Mouse (Mus musculus) layer of hippocampus, adult 18-20 months (tissue): ENCODE results near the gene A430078G23Rik. TPM values are rescaled to one million over a fixed set of nuclear protein-coding genes. Genes with fewer than 3 reads are reported as not detected.
A peak's percentile ranks its signal among the peaks of the same experiment; 100 is the strongest.

ENCODE experiments used
- DNase-seq, 2 experiments: peaks; one replicate each; pipeline ENCODE4 v3.0.0; 2022; ENCODE audit warnings: low spot score in 2 of 2
- total RNA-seq, 2 experiments: library from RNA; stranded (reverse); gene quantifications; 2 replicates each; pipeline ENCODE4 v1.2.3; 2021

The A430078G23Rik gene
- total RNA-seq, 2 experiments from 2014 or later = not detected

DNA sequence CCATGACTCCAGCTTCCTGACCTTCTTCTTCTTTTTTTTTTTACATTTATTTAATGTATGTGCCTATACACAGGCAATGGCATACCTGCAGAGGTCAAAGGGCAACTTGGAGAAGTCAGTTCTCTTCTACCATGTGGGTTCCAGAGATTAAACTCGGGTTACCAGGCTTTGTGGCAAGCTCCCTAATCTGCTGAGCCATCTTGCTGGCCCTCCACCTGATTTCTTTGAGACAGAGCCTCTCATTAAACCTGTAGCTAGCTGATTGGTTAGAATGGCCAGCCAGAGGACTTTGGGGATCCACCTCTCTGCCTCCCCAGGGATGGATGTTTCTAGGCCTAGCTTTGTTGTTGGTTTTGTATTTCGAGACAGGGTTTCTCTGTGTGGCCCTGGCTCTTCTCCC, 57.9 kb downstream of the A430078G23Rik start:
- DNase-seq = no peak

DNA sequence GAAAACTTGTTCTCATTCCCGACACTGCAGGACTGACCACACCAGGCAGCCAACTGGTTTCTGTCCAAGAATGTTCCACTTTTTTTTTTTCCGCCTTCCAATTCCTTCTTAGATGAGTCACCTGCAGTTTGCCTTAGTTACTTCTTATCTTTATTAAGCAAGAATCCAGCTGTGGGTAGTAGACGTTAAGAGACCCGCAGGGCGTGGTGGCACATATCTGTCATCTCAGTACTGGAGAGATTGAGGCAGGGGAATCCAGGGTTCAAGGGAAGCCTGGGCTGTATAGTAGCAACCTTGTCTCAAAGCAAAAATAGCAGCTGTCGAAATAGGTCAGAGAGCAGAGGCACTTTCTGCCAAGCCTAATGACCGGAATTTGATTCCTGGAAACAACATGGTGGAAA, 58.7 kb downstream of the A430078G23Rik start:
- DNase-seq = no peak

DNA sequence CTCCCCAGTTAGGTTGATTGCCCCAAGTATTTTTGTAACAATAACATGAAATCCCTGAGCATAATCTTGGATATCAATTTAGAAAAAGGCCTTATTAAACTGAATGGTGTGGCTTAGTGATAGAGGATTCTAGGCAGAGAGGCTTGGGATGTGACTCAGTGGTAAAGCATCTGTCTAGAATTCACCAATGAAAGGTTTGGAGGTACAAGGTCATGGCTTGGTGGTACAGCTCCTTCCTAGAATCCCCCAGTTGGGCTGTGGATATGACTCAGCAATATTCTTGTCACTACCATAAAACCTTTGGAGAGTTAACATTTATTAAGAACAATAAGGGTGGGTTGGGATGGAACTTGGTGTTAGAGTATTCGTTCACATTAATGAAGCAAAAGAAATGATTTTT, 59.6 kb downstream of the A430078G23Rik start:
- DNase-seq = no peak

DNA sequence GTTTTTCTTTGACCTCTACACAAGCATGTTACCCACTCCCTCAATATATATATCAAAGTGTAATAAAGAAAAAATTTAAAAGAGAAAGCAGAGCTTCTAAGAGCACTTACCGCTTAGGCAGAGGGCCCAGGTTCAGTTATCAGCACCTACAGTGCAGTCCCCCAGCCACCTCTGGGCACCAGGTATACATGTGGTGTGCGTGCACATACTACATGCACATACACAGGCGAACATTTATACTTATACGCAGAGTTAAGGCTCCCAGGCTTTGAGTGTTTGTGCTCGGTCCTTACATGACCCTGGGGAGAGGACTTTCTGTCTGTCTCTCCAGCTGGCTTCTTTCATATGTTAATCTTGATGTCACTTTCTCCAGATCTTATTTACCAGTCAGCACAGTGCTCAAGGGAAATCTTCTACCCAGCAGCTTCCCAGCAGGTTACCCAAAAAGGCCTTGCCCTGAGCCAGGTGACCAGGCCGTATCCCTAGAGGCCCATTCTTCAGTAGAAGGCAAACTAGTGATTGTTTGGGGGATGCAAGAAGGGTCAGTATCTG, 61.5 kb downstream of the A430078G23Rik start:
- DNase-seq = no peak

DNA sequence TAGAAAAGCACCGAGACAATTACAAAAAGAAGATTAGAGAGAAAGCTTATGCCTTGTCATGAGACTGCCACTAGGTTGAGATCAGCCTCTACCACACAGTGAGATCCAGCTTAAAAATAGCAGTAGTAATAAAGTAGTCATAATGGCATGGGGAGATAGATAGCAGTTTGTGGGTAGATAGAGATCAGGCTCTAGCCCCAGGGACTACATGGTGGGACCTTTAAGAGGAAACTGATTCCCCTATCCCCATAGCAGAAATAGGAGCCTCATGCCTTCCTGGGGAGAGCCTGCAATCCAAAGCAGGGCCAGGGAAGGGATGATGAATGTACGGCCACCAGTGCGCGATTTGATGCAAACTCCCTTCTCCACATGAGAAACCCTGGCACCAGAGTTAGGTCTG, 62.0 kb downstream of the A430078G23Rik start:
- no peak for DNase-seq

DNA sequence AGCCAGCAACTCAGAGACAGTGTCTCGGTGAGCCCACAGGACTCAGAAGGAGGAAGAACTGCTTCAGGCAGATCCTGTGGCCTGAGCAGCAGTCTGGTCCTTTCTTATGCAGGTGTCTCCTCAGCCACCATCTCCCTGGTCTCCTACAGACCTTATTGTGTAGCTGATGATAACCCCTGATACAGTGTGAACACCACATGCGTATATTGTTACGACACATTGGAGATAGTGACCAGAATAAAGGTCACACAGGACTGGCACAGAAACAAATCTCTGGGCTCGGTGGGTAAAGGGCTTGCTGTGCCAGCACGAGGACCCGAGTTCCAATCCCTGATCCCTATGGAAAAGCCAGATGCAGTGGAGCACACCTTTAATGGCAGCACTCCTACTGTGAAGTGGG, 62.4 kb downstream of the A430078G23Rik start:
- no peak for DNase-seq

DNA sequence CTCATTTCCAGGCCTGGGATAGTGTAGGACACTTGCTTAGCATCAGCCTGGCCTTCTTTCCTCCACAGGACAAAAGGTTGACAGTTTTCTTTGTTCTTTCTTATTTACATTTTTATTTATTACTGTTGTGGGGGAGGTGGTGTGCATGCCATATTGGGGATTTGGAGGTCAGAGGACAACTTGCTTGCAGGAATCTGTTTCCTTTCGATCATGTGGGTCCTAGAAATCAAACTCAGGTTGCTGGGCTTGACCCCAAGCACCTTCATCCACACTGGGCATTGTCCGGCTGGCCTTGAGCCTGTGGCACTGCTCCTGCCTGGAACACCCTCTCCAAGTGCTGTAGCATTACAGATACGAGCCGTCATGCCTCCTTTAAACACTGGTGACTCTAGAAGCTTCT, 63.6 kb downstream of the A430078G23Rik start:
- no peak for DNase-seq

DNA sequence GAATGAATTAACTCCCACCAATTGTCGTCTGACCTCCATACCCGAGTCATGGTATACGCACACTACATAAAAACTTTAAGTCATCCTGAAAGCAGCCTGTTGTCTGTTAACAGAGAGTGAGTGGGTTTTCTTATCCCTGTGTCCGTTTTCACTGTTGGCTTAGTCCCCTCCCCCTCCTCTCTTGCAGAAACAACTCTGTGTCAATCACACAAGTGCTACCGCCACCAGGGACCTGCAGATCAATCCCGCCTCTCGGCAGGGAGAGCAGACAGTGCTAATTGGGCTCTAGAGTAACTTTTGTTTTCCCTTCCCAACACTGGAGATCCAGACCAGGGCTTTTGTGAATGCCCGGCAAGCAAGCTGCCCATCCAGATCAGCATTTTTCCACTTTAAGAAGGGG, 64.2 kb downstream of the A430078G23Rik start:
- no peak for DNase-seq

DNA sequence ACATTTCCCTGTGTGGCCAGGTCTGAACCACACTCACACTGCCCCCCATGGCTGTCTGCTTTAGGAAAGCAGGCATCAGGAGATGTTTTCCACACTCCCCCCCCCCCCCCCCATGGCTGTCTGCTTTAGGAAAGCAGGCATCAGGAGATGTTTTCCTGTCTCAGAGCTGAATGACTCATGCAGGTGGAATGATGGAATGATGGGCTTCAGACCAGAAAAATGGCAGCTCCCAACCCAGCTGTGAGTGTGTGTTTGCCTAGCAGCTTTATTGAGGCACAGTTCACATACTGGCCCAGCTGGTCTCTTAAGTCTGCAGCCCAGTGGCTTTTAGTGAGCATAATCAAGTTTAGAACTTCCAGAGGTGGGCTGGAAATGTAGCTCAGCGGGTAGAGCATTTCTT, 64.9 kb downstream of the A430078G23Rik start:
- DNase-seq = no peak

DNA sequence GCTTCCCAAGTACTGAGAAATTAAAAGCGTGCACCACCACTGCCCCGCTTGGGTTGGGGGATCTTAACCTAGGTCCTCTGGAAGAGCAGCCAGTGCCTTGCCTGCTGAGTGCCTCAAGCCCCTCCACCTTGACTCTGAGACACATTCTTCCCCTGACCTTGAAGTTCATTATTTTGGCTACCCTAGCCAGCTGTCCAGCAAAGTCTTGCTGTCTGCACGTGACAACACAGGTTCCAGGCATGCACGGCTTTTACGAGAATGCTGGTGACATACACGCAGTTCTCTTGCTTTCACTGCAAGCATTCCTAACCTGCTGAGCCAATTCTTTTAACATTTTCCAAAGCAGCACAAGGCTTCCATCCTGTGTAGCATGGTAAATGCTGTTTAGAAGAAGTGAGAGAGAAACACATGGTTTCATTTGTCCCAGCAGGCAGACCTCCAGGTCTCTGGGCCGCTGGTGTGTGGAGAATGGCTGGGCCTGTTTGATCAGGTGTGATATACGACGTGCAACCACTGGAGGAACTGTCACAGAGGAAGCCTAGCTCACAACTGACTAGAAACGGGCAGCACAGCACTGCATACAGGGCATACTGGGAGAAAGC, 67.0 kb downstream of the A430078G23Rik start:
- DNase-seq = no peak

DNA sequence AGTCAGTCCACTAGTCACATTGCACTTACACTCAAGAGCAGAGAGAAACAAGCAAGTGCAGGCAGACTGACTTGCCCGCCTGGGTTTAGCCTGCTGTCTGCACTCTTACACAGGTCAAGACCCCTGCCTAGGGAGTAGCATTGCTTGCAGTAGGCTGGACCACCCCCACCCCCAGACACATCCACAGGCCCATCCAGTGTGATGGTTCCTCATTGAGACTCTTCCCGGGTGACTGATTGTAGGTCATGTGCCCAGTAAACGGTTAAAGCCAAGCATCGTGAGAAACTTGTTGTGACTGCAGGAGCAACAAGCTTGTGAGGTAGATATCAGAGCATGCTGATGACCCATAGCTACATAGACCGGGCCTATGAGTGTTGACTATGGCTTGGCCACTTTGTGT, 68.3 kb downstream of the A430078G23Rik start:
- DNase-seq = no peak

DNA sequence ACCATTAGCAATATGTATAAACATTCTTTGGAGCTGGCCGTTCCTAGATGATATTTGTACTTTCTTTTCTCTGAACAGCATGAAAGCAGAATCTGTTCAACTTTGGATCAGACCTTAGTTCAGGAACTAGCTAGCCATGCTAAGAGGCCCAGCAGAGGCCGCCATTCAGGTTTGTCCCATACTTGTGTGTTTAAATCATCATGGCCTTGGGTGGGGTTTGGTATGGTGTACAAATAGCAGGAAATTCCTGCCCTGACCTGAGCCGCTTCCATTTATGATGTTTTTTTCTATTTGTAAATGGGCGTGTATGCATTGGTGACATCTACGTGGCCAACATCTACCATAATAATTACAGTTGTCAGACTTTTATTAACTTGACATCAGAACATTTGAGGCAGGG, 72.0 kb downstream of the A430078G23Rik start:
- no peak for DNase-seq

DNA sequence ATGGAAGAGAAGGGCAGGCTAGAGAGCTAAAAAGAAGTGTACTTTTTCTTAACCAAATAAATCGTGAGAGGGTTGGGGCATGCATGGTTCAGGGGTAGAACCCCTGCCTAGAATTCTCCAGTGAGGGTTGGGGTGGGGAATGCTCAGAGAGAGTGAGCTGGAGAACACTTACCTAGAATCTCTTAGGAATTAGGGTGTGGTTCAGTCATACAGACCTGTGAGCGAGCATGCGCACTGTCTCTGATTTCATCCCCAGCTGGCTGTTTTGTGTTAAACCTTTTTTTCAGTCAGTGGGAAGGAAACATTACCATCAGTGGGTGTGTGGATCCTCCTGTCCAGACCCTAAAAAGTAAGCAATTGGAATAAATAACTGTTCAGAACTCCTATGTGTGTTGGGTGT, 73.0 kb downstream of the A430078G23Rik start:
- no peak for DNase-seq

DNA sequence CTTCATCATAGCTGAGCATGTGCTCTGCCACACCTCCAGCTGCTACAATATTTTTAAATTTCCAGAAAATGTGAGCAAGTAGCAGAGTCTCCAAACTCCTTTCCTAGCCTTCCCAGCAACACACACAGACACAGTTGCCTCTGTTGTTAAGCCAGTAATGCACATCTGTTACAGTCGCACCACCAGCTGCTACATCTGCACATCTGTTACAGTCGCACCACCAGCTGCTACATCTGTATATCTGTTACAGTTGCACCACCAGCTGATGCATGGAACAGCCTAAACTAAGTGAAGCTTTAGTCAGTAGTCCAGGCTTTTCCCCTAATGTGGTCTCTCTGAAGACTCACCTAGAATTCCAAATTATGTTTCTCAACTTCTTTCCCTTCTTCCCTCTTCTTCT, 75.2 kb downstream of the A430078G23Rik start:
- DNase-seq = peak in 1 of 2 experiments; percentile 29

DNA sequence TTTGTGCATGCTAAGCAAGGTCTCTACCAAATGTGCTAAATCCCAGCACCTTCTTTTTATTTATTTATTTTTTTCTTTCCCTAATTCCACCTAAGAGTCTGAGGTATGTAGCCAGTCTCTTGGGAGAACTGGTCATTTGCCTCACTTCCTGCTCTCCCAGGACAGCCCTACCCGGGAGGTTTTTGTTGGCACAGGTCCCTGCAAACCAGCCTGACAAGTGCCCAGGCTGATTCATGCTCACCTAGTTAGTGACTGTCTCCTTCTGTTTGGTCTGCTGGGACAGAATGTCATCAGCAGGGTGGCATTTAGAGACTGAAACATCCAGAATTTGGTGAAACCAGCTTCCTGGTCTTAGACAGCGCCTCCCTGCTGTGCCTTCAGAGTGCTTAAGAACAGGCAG, 76.8 kb downstream of the A430078G23Rik start:
- DNase-seq = no peak

DNA sequence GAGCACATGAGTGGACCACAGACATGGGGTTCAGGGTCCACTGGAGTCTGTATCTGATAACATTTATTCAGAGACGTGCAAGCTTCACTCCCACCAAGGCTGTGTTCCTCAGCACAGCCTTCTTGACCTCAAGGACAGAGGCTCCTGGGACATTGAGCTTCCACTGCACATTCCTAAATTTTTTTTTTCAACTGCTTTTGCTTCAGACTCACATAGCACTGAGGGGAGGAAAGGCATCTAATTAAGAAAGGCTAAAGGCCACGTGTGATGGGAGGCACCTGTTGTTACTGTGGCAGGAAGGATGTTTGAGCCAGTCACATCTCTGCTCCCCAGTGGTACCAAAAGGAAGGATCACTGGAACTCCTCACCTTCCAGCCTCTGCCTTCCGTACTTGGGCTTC, 77.9 kb downstream of the A430078G23Rik start:
- DNase-seq = no peak

DNA sequence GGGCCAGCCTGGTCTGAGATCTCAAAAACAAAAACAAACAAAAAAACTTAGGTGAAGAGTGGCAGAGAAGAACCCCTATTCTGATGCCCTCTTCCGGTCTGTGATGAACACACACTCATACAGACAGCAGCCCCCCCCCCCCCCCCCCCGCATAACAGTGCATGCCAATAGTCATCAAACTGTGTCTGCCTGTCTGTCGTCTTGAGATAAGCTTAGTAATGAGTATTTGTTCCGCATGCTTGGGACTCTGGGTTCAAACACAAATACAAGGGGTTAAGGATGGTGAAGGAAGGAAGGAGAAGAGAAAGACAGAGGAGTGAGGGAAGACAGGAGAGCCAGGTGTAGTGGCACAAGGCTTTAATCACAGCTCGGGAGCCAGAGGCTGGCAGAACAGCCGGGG, 83.3 kb downstream of the A430078G23Rik start:
- no peak for DNase-seq

DNA sequence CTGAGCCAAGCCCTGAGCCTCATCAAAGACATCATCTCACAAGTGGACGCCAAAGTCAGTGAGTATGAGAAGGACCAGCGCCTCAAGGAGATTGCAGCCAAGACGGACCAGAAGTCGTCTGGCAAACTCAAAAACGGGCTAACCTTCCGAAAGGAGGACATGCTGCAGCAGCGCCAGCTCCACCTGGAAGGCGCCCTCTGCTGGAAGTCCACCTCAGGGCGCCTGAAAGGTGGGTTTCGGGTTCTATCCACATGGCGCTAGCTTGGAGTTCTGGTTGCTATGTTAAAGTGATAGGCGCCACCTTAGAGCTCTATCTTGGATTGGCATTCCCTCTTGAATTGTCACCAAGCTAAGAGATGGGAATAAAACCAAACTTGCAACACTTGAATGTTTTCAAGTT, 86.3 kb downstream of the A430078G23Rik start:
- no peak for DNase-seq

Other genes with a start within 250 kb of the A430078G23Rik start
- gene Insr, start 73.8 kb upstream of the A430078G23Rik start, total RNA-seq = 10 to 100 TPM; 46.9 to 47.6 TPM
- gene Arhgef18, start 39.6 kb downstream of the A430078G23Rik start, total RNA-seq = 10 to 100 TPM; 49.0 to 51.3 TPM
- 1 to 10 TPM in 1 of 2 experiments, under 1 TPM in 1; 0.97 to 1.7 TPM for gene Pex11g, start 114.3 kb downstream of the A430078G23Rik start, total RNA-seq
- gene Tex45, start 117.4 kb downstream of the A430078G23Rik start, total RNA-seq = under 1 TPM in 1 of 2 experiments, not detected in 1; 0.20 TPM
- gene Zfp358, start 139.7 kb downstream of the A430078G23Rik start, total RNA-seq = 10 to 100 TPM; 30.9 to 31.2 TPM
- 10 to 100 TPM; 76.0 to 77.3 TPM for gene Mcoln1, start 147.0 kb downstream of the A430078G23Rik start, total RNA-seq
- 10 to 100 TPM; 71.8 to 76.2 TPM for gene Pnpla6, start 162.0 kb downstream of the A430078G23Rik start, total RNA-seq
- gene C330021F23Rik, start 214.6 kb downstream of the A430078G23Rik start, total RNA-seq = not detected
- gene Camsap3, start 233.9 kb downstream of the A430078G23Rik start, total RNA-seq = 10 to 100 TPM; 31.1 to 36.9 TPM